Mouse (Mus musculus): Measurements from ENCODE around the gene Gm11639. TPM values are rescaled to one million over a fixed set of nuclear protein-coding genes. Genes with fewer than 3 reads are reported as not detected.

Gm11639 gene
- polyA plus RNA-seq, 1 experiment from 2014 or later = 0.06 TPM

GRCm38 (mm10) chr11:104744995-104745568 is 59.6 kb downstream of the Gm11639 start:
- H3K27me3 ChIP-seq (ENCODE audit: insufficient read depth, low read length) = no peaks in the 10 kb centered on the region
- H3K9ac ChIP-seq (replicated peaks) = no peak overlapping the region
- no peak for TF ChIP-seq EP300 (IDR thresholded peaks at IDR 0.05; ENCODE audit: low read depth)
- no peak for TF ChIP-seq CTCF (IDR thresholded peaks at IDR 0.05; ENCODE audit: low read depth)
- no peak for DNase-seq
- ATAC-seq = no peak
- H3K9me3 ChIP-seq (ENCODE audit: low read length) = no peaks in the 10 kb centered on the region
- no peak overlapping the region for H3K4me3 ChIP-seq (ENCODE audit: low read depth, low read length)
- no peaks in the 10 kb centered on the region for H3K4me1 ChIP-seq (ENCODE audit: insufficient read depth)
- WGBS (ENCODE audit: insufficient replicate concordance) = 82% methylated on average over 9 of the region's 9 CpGs
- H3K4me2 ChIP-seq (ENCODE audit: low read depth, low read length) = no peak overlapping the region
- no peaks in the 10 kb centered on the region for H3K36me3 ChIP-seq (replicated peaks; ENCODE audit: insufficient read depth, low read length)
- no peak overlapping the region for H3K27ac ChIP-seq (ENCODE audit: low read depth)

- Histone ChIP-seq H3K36me3 (replicated peaks; ENCODE audit: insufficient read depth, low read length) (no peaks in the 10 kb centered on the region), H3K27ac (ENCODE audit: low read depth) (no peak overlapping the region), H3K4me2 (ENCODE audit: low read depth, low read length) (no peak overlapping the region), H3K9me3 (ENCODE audit: low read length) (no peaks in the 10 kb centered on the region), H3K4me3 (ENCODE audit: low read depth, low read length) (no peak overlapping the region), H3K27me3 (ENCODE audit: insufficient read depth, low read length) (no peaks in the 10 kb centered on the region), H3K4me1 (ENCODE audit: insufficient read depth) (no peaks in the 10 kb centered on the region), H3K9ac (replicated peaks) (no peak overlapping the region)
- no peak for TF ChIP-seq EP300 (IDR thresholded peaks at IDR 0.05; ENCODE audit: low read depth)
- TF ChIP-seq CTCF (IDR thresholded peaks at IDR 0.05; ENCODE audit: low read depth) = 0 out of 2 replicates have a peak, but pooled peaks have one; percentile 7
- no peak for ATAC-seq
- WGBS (ENCODE audit: insufficient replicate concordance) = 46% methylated on average over 6 of the region's 6 CpGs
- no peak for DNase-seq
Measured at GRCm38 (mm10) chr11:104765762-104766161, 80.3 kb downstream of the Gm11639 start.

- TF ChIP-seq CTCF (IDR thresholded peaks at IDR 0.05; ENCODE audit: low read depth) (no peak), EP300 (IDR thresholded peaks at IDR 0.05; ENCODE audit: low read depth) (no peak)
- Histone ChIP-seq H3K4me1 (ENCODE audit: insufficient read depth) (no peaks in the 10 kb centered on the region), H3K9me3 (ENCODE audit: low read length) (no peaks in the 10 kb centered on the region), H3K27me3 (ENCODE audit: insufficient read depth, low read length) (no peaks in the 10 kb centered on the region), H3K36me3 (replicated peaks; ENCODE audit: insufficient read depth, low read length) (no peaks in the 10 kb centered on the region), H3K4me3 (ENCODE audit: low read depth, low read length) (no peak overlapping the region), H3K4me2 (ENCODE audit: low read depth, low read length) (no peak overlapping the region), H3K9ac (replicated peaks) (no peak overlapping the region), H3K27ac (ENCODE audit: low read depth) (no peak overlapping the region)
- ATAC-seq (no peak), DNase-seq (no peak)
- WGBS (ENCODE audit: insufficient replicate concordance) = 55% methylated on average over 1 of the region's 1 CpGs
Measured at GRCm38 (mm10) chr11:104767068-104767467, 81.6 kb downstream of the Gm11639 start.

- no peak overlapping the region for H3K4me2 ChIP-seq (ENCODE audit: low read depth, low read length)
- H3K4me1 ChIP-seq (ENCODE audit: insufficient read depth) = no peaks in the 10 kb centered on the region
- no peaks in the 10 kb centered on the region for H3K27me3 ChIP-seq (ENCODE audit: insufficient read depth, low read length)
- 8% methylated on average over 5 of the region's 5 CpGs for WGBS (ENCODE audit: insufficient replicate concordance)
- TF ChIP-seq EP300 (IDR thresholded peaks at IDR 0.05; ENCODE audit: low read depth) (no peak), CTCF (IDR thresholded peaks at IDR 0.05; ENCODE audit: low read depth) (peak; percentile 77)
- DNase-seq (peak; percentile 50), ATAC-seq (no peak)
- no peak overlapping the region for H3K4me3 ChIP-seq (ENCODE audit: low read depth, low read length)
- no peaks in the 10 kb centered on the region for H3K36me3 ChIP-seq (replicated peaks; ENCODE audit: insufficient read depth, low read length)
- no peaks in the 10 kb centered on the region for H3K9me3 ChIP-seq (ENCODE audit: low read length)
- no peak overlapping the region for H3K9ac ChIP-seq (replicated peaks)
- H3K27ac ChIP-seq (ENCODE audit: low read depth) = no peak overlapping the region
Measured at GRCm38 (mm10) chr11:104768072-104768471, 82.6 kb downstream of the Gm11639 start.

- no peak overlapping the region for H3K27ac ChIP-seq (ENCODE audit: low read depth)
- 73% methylated on average over 2 of the region's 2 CpGs for WGBS (ENCODE audit: insufficient replicate concordance)
- H3K4me3 ChIP-seq (ENCODE audit: low read depth, low read length) = no peak overlapping the region
- DNase-seq = no peak
- H3K27me3 ChIP-seq (ENCODE audit: insufficient read depth, low read length) = no peaks in the 10 kb centered on the region
- no peak overlapping the region for H3K9ac ChIP-seq (replicated peaks)
- no peak for ATAC-seq
- H3K4me2 ChIP-seq (ENCODE audit: low read depth, low read length) = no peak overlapping the region
- no peaks in the 10 kb centered on the region for H3K9me3 ChIP-seq (ENCODE audit: low read length)
- H3K36me3 ChIP-seq (replicated peaks; ENCODE audit: insufficient read depth, low read length) = no peaks in the 10 kb centered on the region
- no peaks in the 10 kb centered on the region for H3K4me1 ChIP-seq (ENCODE audit: insufficient read depth)
- no peak for TF ChIP-seq EP300 (IDR thresholded peaks at IDR 0.05; ENCODE audit: low read depth)
- TF ChIP-seq CTCF (IDR thresholded peaks at IDR 0.05; ENCODE audit: low read depth) = no peak
Measured at GRCm38 (mm10) chr11:104778796-104779195, 93.3 kb downstream of the Gm11639 start.

GRCm38 (mm10) chr11:104944723-104945122 is 259.2 kb downstream of the Gm11639 start:
- WGBS (ENCODE audit: insufficient replicate concordance) = 68% methylated on average over 2 of the region's 2 CpGs
- ATAC-seq = no peak
- Histone ChIP-seq H3K36me3 (replicated peaks; ENCODE audit: insufficient read depth, low read length) (no peaks in the 10 kb centered on the region), H3K4me2 (ENCODE audit: low read depth, low read length) (no peak overlapping the region), H3K27ac (ENCODE audit: low read depth) (no peak overlapping the region), H3K9me3 (ENCODE audit: low read length) (no peaks in the 10 kb centered on the region), H3K4me3 (ENCODE audit: low read depth, low read length) (no peak overlapping the region), H3K27me3 (ENCODE audit: insufficient read depth, low read length) (no peaks in the 10 kb centered on the region), H3K9ac (replicated peaks) (no peak overlapping the region), H3K4me1 (ENCODE audit: insufficient read depth) (no peaks in the 10 kb centered on the region)
- no peak for TF ChIP-seq CTCF (IDR thresholded peaks at IDR 0.05; ENCODE audit: low read depth)
- no peak for TF ChIP-seq EP300 (IDR thresholded peaks at IDR 0.05; ENCODE audit: low read depth)
- DNase-seq = no peak

Measured in liver, postnatal 0 days (tissue).